ENCODE assay signal across 15 mouse cellular contexts in the genomic region with DNA sequence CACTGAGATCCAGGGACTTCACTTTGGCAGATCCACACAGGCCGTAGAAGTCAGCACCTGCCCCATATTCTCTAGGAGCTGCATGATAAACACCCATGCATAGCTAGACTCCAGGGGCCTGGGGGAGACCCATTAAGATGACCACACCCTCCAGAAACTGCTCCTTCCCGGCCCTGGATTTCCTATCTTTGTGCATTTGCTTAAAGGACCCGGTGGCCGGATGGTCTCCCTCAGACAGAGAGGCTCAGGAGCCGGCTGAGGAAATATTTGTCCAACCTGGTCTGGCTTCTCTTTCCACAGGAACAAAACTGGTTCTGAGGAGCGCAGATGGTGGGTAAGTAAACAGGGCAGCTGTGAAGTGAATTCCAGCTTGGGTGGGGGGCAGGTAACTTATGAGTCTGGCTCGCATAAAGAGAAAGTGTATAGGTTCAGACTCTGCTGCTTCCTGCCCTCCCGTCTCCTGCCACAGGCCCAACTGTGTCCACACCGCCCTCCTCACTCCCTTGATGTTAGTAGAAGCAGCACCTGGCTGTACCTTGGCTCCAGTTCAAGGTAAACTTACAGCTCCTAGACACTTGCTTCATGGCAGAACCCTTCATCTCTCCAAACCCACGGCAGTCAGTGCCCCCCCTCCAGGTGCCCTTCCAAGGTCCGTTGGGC. TPM values are rescaled to one million over a fixed set of nuclear protein-coding genes. Genes with fewer than 3 reads are reported as not detected.
A peak's percentile ranks its signal among the peaks of the same experiment; 100 is the strongest.
DNase-seq lines count a peak whose midpoint lies in the region; ATAC-seq and TF ChIP-seq lines count a peak whose summit lies in the region.
"Had no signal": no experiment of that assay in that cellular context is flagged by ENCODE, and none has a peak within 500 bp of the region (broad histone marks: within the 10 kb centered on the region; RNA-seq: fewer than 3 reads in every experiment).

No protein-coding gene starts in this region.

- no peak overlapping the region for H3K9ac ChIP-seq in hindbrain, embryonic 12.5 days
- no peak overlapping the region for H3K9ac ChIP-seq in lung, postnatal 0 days (replicated peaks; ENCODE audit: low read depth)
- no peak overlapping the region for H3K9ac ChIP-seq in forebrain, embryonic 15.5 days (replicated peaks)
- H3K9ac ChIP-seq: liver, embryonic 15.5 days; midbrain, embryonic 13.5 days had no signal

- 0 out of 2 replicates have a peak, but pooled peaks have one; percentile 3 for TF ChIP-seq CTCF in lung, postnatal 0 days (IDR thresholded peaks at IDR 0.05)

- no peaks in the 10 kb centered on the region for H3K36me3 ChIP-seq in hindbrain, embryonic 10.5 days
- no peaks in the 10 kb centered on the region for H3K36me3 ChIP-seq in hindbrain, embryonic 12.5 days
- H3K36me3 ChIP-seq in lung, postnatal 0 days (ENCODE audit: insufficient read depth, low read length) = no peaks in the 10 kb centered on the region
- no peaks in the 10 kb centered on the region for H3K36me3 ChIP-seq in forebrain, embryonic 15.5 days
- H3K36me3 ChIP-seq: liver, embryonic 15.5 days; midbrain, embryonic 13.5 days had no signal

- H3K4me3 ChIP-seq in hindbrain, embryonic 10.5 days = no peak overlapping the region
- H3K4me3 ChIP-seq in hindbrain, embryonic 12.5 days = no peak overlapping the region
- H3K4me3 ChIP-seq in brown adipose tissue, adult 24 weeks (ENCODE audit: insufficient read depth, low read depth, low read length) = peak overlapping the region; percentile 21; the same call in 1 of the 2 replicates
- H3K4me3 ChIP-seq in lung, postnatal 0 days (ENCODE audit: low read depth, low read length) = no peak overlapping the region
- H3K4me3 ChIP-seq in forebrain, embryonic 15.5 days = no peak overlapping the region
- H3K4me3 ChIP-seq: gastrocnemius, adult 2 months; heart, adult 2 months; liver, embryonic 15.5 days; midbrain, embryonic 13.5 days had no signal

- no peak overlapping the region for H3K4me2 ChIP-seq in hindbrain, embryonic 12.5 days (replicated peaks)
- H3K4me2 ChIP-seq in lung, postnatal 0 days (replicated peaks; ENCODE audit: low read depth, low read length) = no peak overlapping the region
- no peak overlapping the region for H3K4me2 ChIP-seq in forebrain, embryonic 15.5 days (replicated peaks)
- H3K4me2 ChIP-seq: liver, embryonic 15.5 days; midbrain, embryonic 13.5 days had no signal

- H3K27me3 ChIP-seq in hindbrain, embryonic 10.5 days (ENCODE audit: insufficient read depth, poor library complexity, severe bottlenecking) = no peaks in the 10 kb centered on the region
- no peaks in the 10 kb centered on the region for H3K27me3 ChIP-seq in hindbrain, embryonic 12.5 days
- no peaks in the 10 kb centered on the region for H3K27me3 ChIP-seq in lung, postnatal 0 days (replicated peaks; ENCODE audit: insufficient read depth, low read length)
- no peaks in the 10 kb centered on the region for H3K27me3 ChIP-seq in forebrain, embryonic 15.5 days
- H3K27me3 ChIP-seq: liver, embryonic 15.5 days; midbrain, embryonic 13.5 days had no signal

- ATAC-seq in hindbrain, embryonic 12.5 days (ENCODE audit: low FRiP score) = no peak
- ATAC-seq in lung, postnatal 0 days = peak; percentile 94
- ATAC-seq in inflammation-experienced regulatory T-cells, adult 6 months = no peak
- no peak for ATAC-seq in forebrain, embryonic 15.5 days (replicated peaks)
- ATAC-seq: midbrain, embryonic 13.5 days had no signal

- peak; percentile 34; the same call in 1 of the 2 replicates for TF ChIP-seq EP300 in lung, postnatal 0 days (IDR thresholded peaks at IDR 0.05)

- no peaks in the 10 kb centered on the region for H3K9me3 ChIP-seq in hindbrain, embryonic 10.5 days
- no peaks in the 10 kb centered on the region for H3K9me3 ChIP-seq in hindbrain, embryonic 12.5 days (replicated peaks)
- no peaks in the 10 kb centered on the region for H3K9me3 ChIP-seq in lung, postnatal 0 days (ENCODE audit: low read length)
- H3K9me3 ChIP-seq in forebrain, embryonic 15.5 days = no peaks in the 10 kb centered on the region
- H3K9me3 ChIP-seq: liver, embryonic 15.5 days; midbrain, embryonic 13.5 days had no signal

- 88% methylated on average over 11 of the region's 11 CpGs for WGBS in hindbrain, embryonic 10.5 days
- WGBS in hindbrain, embryonic 12.5 days = 74% methylated on average over 11 of the region's 11 CpGs
- 47% methylated on average over 11 of the region's 11 CpGs for WGBS in lung, postnatal 0 days
- WGBS in forebrain, embryonic 15.5 days = 87% methylated on average over 11 of the region's 11 CpGs

- 0 out of 2 replicates have a peak overlapping the region, but pooled peaks have one; percentile 8 for H3K27ac ChIP-seq in hindbrain, embryonic 10.5 days
- H3K27ac ChIP-seq in hindbrain, embryonic 12.5 days = no peak overlapping the region
- H3K27ac ChIP-seq in brown adipose tissue, adult 24 weeks (replicated peaks; ENCODE audit: low read depth, low read length) = peak overlapping the region; percentile 65
- H3K27ac ChIP-seq in lung, postnatal 0 days (ENCODE audit: low read length) = peak overlapping the region; percentile 85
- no peak overlapping the region for H3K27ac ChIP-seq in forebrain, embryonic 15.5 days (replicated peaks)
- H3K27ac ChIP-seq: gastrocnemius, adult 2 months; heart, adult 2 months; liver, embryonic 15.5 days; midbrain, embryonic 13.5 days had no signal

- DNase-seq in hindbrain, embryonic 10.5 days (ENCODE audit: low spot score) = no peak
- peak; percentile 9 to 40 for DNase-seq in kidney, postnatal 25 days
- peak; percentile 91 for DNase-seq in lung, postnatal 0 days (ENCODE audit: low spot score)
- no peak for DNase-seq in left cerebral cortex, adult 9 months (ENCODE audit: low spot score in 2 of 2)
- DNase-seq: adrenal gland, adult 2 months; cerebellum, adult 9-10 months; gastrocnemius, adult 2 months; heart, adult 2 months; layer of hippocampus, adult 9-11 months had no signal

- no peaks in the 10 kb centered on the region for H3K4me1 ChIP-seq in hindbrain, embryonic 10.5 days (replicated peaks)
- no peaks in the 10 kb centered on the region for H3K4me1 ChIP-seq in hindbrain, embryonic 12.5 days
- peaks cover 7% of the 10 kb centered on the region; the same call in 1 of the 2 replicates for H3K4me1 ChIP-seq in brown adipose tissue, adult 24 weeks (ENCODE audit: control insufficient read depth, insufficient read depth, insufficient read length, low read length)
- peaks cover 3% of the 10 kb centered on the region; the same call in 1 of the 2 replicates for H3K4me1 ChIP-seq in lung, postnatal 0 days (ENCODE audit: insufficient read depth, low read depth, low read length)
- no peaks in the 10 kb centered on the region for H3K4me1 ChIP-seq in forebrain, embryonic 15.5 days
- H3K4me1 ChIP-seq: liver, embryonic 15.5 days; midbrain, embryonic 13.5 days had no signal

RNA-seq across cellular contexts. Expression of a gene that starts 30.8 kb away (rescaled TPM):
- 3.6 and 9.8 TPM in 2 replicates for polyA plus RNA-seq in hindbrain, embryonic 10.5 days (2016; fragmentation: Nextera tagmentation; extraction: Ambion mirVana)
- polyA plus RNA-seq in hindbrain, embryonic 12.5 days (2016; fragmentation: Nextera tagmentation; extraction: Ambion mirVana) = 12.7 and 19.8 TPM in 2 replicates
- polyA plus RNA-seq in brown adipose tissue, adult 24 weeks (2012; ENCODE audit: insufficient read depth, insufficient read length, missing spikeins) = 0.38 and 0.55 TPM in 2 replicates
- 9.7 and 10.0 TPM in 2 replicates for polyA plus RNA-seq in lung, postnatal 0 days (2015; fragmentation: Nextera tagmentation; extraction: Ambion mirVana)
- polyA plus RNA-seq in inflammation-experienced regulatory T-cells, adult 6 months (2017; shearing (Covaris generic)) = not detected
- polyA plus RNA-seq in forebrain, embryonic 15.5 days (2015; fragmentation: Nextera tagmentation; extraction: Ambion mirVana) = 4.2 and 6.4 TPM in 2 replicates

Comparison
In these comparisons a context has a peak if more than half of its experiments do, and no peak if none do; other contexts are left out.
1. H3K27ac ChIP-seq: peak in hindbrain, embryonic 10.5 days (single experiment), brown adipose tissue, adult 24 weeks (single experiment) and lung, postnatal 0 days (single experiment); none in hindbrain, embryonic 12.5 days (single experiment) and forebrain, embryonic 15.5 days (single experiment).
2. DNase-seq: peak in kidney, postnatal 25 days (2 of 2) and lung, postnatal 0 days (single experiment); none in hindbrain, embryonic 10.5 days (single experiment) and left cerebral cortex, adult 9 months (0 of 2).